Mouse (Mus musculus) frontal cortex, postnatal 36 days (tissue): ENCODE data around the gene Esp31.

Experiments used
- DNase-seq, 2 experiments: peaks; one replicate each; pipeline ENCODE4 v3.0.0; 2022; ENCODE audit warnings: low spot score in 2 of 2

Esp31 gene

GRCm38 (mm10) chr17:38639147-38639546, at the start of gene Esp31:
Gene Esp31 (plus strand): TSS chr17:38639447.
- no peak for DNase-seq
